Mouse (Mus musculus): ENCODE results near the gene Rbm43. TPM values are rescaled to one million over a fixed set of nuclear protein-coding genes. Genes with fewer than 3 reads are reported as not detected.

Rbm43 gene
- polyA plus RNA-seq, 1 experiment from 2014 or later: 7.2 TPM

DNA sequence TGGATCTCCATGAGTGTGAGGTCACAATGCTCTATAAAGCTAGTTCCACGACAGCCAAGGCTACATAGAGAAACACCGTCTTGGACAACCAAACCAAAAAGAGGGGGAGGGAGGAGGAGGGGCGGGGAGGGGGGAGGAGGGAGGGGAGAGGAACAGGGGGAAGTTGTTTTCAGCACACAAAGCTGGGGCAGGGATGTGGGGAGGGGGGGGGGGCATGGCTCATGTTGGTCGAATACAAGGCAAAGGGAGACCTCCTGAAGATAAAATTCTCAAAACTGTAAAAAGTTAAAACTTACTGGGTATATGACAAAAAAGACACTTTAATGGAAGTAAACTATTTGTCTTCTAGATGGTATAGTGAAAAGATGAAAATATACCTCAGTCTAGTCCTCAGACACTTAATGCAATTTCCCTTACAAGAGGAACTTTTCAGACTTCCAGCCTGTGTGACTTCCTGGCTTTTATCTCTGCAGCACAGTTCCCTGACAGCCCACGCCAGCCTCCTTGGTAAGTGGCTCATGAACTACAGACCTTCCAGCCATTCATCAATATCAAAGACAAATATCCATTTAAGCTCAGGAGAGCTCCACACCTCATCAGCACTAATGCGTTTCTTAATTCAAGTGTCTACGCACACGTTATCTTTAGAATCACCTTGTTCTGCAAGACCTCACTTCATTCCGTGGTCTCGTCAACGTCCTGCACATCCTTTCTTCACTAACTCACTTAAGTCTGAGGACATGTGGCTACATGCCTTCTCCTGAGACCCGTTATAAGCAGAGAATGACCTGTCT is 1.4 kb downstream of the Rbm43 start:
- DNase-seq (ENCODE audit: low spot score) (no peak), ATAC-seq (replicated peaks; ENCODE audit: low FRiP score) (no peak)
- H3K9ac ChIP-seq (ENCODE audit: low read length): no peak overlapping the region; the same call in 1 of the 2 replicates
- H3K27me3 ChIP-seq (ENCODE audit: control insufficient read depth, insufficient read depth, low read length): no peaks in the 10 kb centered on the region; the same call in 1 of the 2 replicates
- no peak overlapping the region for H3K27ac ChIP-seq (ENCODE audit: low read depth, low read length)
- 78% methylated on average over 12 of the region's 12 CpGs for WGBS
- H3K9me3 ChIP-seq (ENCODE audit: control insufficient read depth, low read length): no peaks in the 10 kb centered on the region
- H3K36me3 ChIP-seq (ENCODE audit: control insufficient read depth, insufficient read depth, low read length): no peaks in the 10 kb centered on the region
- no peaks in the 10 kb centered on the region for H3K4me1 ChIP-seq (replicated peaks; ENCODE audit: control insufficient read depth, insufficient read depth, low read length)
- H3K4me3 ChIP-seq (ENCODE audit: low read depth, low read length): no peak overlapping the region
- no peak overlapping the region for H3K4me2 ChIP-seq (ENCODE audit: low read depth, low read length, severe bottlenecking)

DNA sequence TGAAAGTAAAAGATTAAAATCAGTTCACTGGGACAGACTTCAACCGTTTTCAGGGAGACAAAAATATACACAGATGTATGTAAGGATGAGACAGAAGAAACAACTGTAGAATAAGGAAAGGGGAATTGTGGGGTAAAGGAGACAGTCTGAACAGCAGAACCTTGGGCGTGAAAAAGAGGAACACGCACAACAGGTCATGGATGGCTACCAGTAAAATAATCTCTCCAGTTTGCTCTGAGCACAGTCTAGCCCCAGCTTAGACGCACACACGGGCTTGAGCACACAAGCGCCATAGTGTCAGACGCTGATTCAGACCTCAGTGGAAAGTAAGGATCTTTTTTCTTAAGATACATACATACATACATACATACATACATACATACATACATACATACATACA is 3.7 kb downstream of the Rbm43 start:
- 94% methylated on average over 7 of the region's 7 CpGs for WGBS
- ATAC-seq (replicated peaks; ENCODE audit: low FRiP score): no peak
- H3K9me3 ChIP-seq (ENCODE audit: control insufficient read depth, low read length): no peaks in the 10 kb centered on the region

DNA sequence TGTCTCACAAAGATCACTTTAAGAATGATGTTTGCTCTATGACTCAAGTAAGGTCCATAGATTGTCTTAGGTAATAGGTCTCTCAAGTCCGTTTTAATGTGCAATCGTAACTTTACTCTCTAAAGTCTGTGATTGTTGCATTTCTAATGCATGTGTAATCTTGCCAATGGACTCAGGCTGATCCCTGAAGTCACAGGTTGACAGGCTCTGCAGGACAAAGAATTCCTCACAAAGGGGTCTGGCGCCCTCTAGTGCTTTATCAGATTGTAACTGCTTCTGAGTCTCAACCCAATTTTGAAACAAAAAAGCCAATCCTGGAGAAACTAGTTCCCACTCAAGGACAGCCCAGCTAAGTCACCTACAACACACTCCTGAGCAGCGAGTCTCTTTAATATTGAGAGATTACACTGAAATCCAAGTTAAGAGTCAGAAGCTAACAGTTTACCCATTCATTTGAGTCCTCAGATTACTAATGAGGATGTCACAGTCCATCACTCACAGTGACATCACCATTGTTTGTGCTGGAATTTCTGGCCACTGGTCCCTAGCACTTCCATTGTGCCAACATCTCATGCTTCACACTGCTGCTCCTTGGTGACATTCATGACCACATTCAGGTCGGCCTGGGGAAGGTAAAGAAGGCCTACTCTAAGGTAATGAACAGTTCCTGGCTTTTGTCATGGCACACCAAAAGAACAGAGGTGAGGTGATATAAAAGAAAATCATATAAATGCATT is 19.9 kb downstream of the Rbm43 start:
- H3K9me3 ChIP-seq (ENCODE audit: control insufficient read depth, low read length): no peaks in the 10 kb centered on the region; the same call in 1 of the 2 replicates
- H3K27me3 ChIP-seq (ENCODE audit: control insufficient read depth, insufficient read depth, low read length): no peaks in the 10 kb centered on the region
- no peaks in the 10 kb centered on the region for H3K4me1 ChIP-seq (replicated peaks; ENCODE audit: control insufficient read depth, insufficient read depth, low read length)
- WGBS: 16% methylated on average over 5 of the region's 5 CpGs
- H3K36me3 ChIP-seq (ENCODE audit: control insufficient read depth, insufficient read depth, low read length): no peaks in the 10 kb centered on the region
- ATAC-seq (replicated peaks; ENCODE audit: low FRiP score) (peak; percentile 73), DNase-seq (ENCODE audit: low spot score) (peak; percentile 80)
- no peak overlapping the region for H3K4me2 ChIP-seq (ENCODE audit: low read depth, low read length, severe bottlenecking)
- H3K27ac ChIP-seq (ENCODE audit: low read depth, low read length): no peak overlapping the region
- no peak overlapping the region for H3K4me3 ChIP-seq (ENCODE audit: low read depth, low read length)
- no peak overlapping the region for H3K9ac ChIP-seq (ENCODE audit: low read length)

More for the DNA sequence above, 3.7 kb downstream of the Rbm43 start:
- Histone ChIP-seq H3K4me3 (ENCODE audit: low read depth, low read length) (no peak overlapping the region), H3K36me3 (ENCODE audit: control insufficient read depth, insufficient read depth, low read length) (no peaks in the 10 kb centered on the region), H3K9ac (ENCODE audit: low read length) (no peak overlapping the region), H3K27ac (ENCODE audit: low read depth, low read length) (no peak overlapping the region), H3K27me3 (ENCODE audit: control insufficient read depth, insufficient read depth, low read length) (no peaks in the 10 kb centered on the region; the same call in 1 of the 2 replicates), H3K4me2 (ENCODE audit: low read depth, low read length, severe bottlenecking) (no peak overlapping the region), H3K4me1 (replicated peaks; ENCODE audit: control insufficient read depth, insufficient read depth, low read length) (no peaks in the 10 kb centered on the region)
- no peak for DNase-seq (ENCODE audit: low spot score)

- ATAC-seq (replicated peaks; ENCODE audit: low FRiP score): no peak
- WGBS: 62% methylated on average over 7 of the region's 7 CpGs
- no peak overlapping the region for H3K27ac ChIP-seq (ENCODE audit: low read depth, low read length)
- H3K4me1 ChIP-seq (replicated peaks; ENCODE audit: control insufficient read depth, insufficient read depth, low read length): no peaks in the 10 kb centered on the region
- H3K4me2 ChIP-seq (ENCODE audit: low read depth, low read length, severe bottlenecking): no peak overlapping the region
- no peak overlapping the region for H3K9ac ChIP-seq (ENCODE audit: low read length)
- H3K36me3 ChIP-seq (ENCODE audit: control insufficient read depth, insufficient read depth, low read length): no peaks in the 10 kb centered on the region
- H3K9me3 ChIP-seq (ENCODE audit: control insufficient read depth, low read length): no peaks in the 10 kb centered on the region
- H3K27me3 ChIP-seq (ENCODE audit: control insufficient read depth, insufficient read depth, low read length): no peaks in the 10 kb centered on the region
- DNase-seq (ENCODE audit: low spot score): no peak
- no peak overlapping the region for H3K4me3 ChIP-seq (ENCODE audit: low read depth, low read length)
Measured at GRCm38 (mm10) chr2:51914532-51914931, 20.4 kb downstream of the Rbm43 start.

- DNase-seq (ENCODE audit: low spot score) (no peak), ATAC-seq (replicated peaks; ENCODE audit: low FRiP score) (no peak)
- Histone ChIP-seq H3K9ac (ENCODE audit: low read length) (no peak overlapping the region), H3K4me2 (ENCODE audit: low read depth, low read length, severe bottlenecking) (no peak overlapping the region), H3K4me1 (replicated peaks; ENCODE audit: control insufficient read depth, insufficient read depth, low read length) (no peaks in the 10 kb centered on the region), H3K27me3 (ENCODE audit: control insufficient read depth, insufficient read depth, low read length) (no peaks in the 10 kb centered on the region), H3K36me3 (ENCODE audit: control insufficient read depth, insufficient read depth, low read length) (no peaks in the 10 kb centered on the region), H3K9me3 (ENCODE audit: control insufficient read depth, low read length) (no peaks in the 10 kb centered on the region), H3K27ac (ENCODE audit: low read depth, low read length) (no peak overlapping the region), H3K4me3 (ENCODE audit: low read depth, low read length) (no peak overlapping the region)
- WGBS: 70% methylated on average over 6 of the region's 6 CpGs
Measured at GRCm38 (mm10) chr2:51912740-51913139, 22.2 kb downstream of the Rbm43 start.

- no peak for DNase-seq (ENCODE audit: low spot score)
- Histone ChIP-seq H3K27ac (ENCODE audit: low read depth, low read length) (no peak overlapping the region), H3K4me2 (ENCODE audit: low read depth, low read length, severe bottlenecking) (no peak overlapping the region), H3K9ac (ENCODE audit: low read length) (no peak overlapping the region), H3K36me3 (ENCODE audit: control insufficient read depth, insufficient read depth, low read length) (no peaks in the 10 kb centered on the region), H3K4me3 (ENCODE audit: low read depth, low read length) (no peak overlapping the region), H3K9me3 (ENCODE audit: control insufficient read depth, low read length) (no peaks in the 10 kb centered on the region), H3K4me1 (replicated peaks; ENCODE audit: control insufficient read depth, insufficient read depth, low read length) (no peaks in the 10 kb centered on the region), H3K27me3 (ENCODE audit: control insufficient read depth, insufficient read depth, low read length) (no peaks in the 10 kb centered on the region)
- ATAC-seq (replicated peaks; ENCODE audit: low FRiP score): no peak
- WGBS: 93% methylated on average over 2 of the region's 2 CpGs
Measured at GRCm38 (mm10) chr2:51911864-51912263, 23.1 kb downstream of the Rbm43 start.

DNA sequence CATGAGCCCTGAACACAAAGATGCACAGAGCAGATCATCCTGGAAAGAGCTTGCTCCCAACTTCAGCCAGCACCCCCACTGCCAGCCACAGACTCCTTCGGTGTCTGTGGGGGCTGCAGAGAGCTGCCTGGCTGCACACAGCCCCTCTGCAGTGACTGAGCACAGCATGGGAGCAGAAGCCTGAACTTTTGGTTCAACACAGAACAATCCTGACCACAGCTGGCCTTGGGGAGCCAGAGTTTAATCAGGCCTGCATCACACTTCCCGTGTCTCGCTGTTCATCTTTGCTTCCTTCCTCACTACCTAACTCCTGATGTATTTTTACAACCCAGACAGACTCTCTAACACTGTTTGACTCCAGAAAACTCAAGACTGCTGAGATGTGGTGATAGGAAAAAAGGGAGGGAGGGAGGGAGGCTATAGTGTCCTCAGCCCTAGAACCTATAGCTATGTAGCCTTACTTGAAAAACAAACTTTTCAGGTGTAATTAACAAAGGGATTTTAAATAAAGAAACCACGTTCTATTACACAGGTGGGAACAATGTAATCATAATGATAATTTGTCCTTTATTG is 27.3 kb downstream of the Rbm43 start:
- H3K9me3 ChIP-seq (ENCODE audit: control insufficient read depth, low read length): no peaks in the 10 kb centered on the region
- WGBS: 50% methylated on average over 4 of the region's 4 CpGs
- H3K4me1 ChIP-seq (replicated peaks; ENCODE audit: control insufficient read depth, insufficient read depth, low read length): no peaks in the 10 kb centered on the region
- no peak for DNase-seq (ENCODE audit: low spot score)
- ATAC-seq (replicated peaks; ENCODE audit: low FRiP score): no peak
- H3K4me2 ChIP-seq (ENCODE audit: low read depth, low read length, severe bottlenecking): no peak overlapping the region
- no peak overlapping the region for H3K9ac ChIP-seq (ENCODE audit: low read length)
- no peaks in the 10 kb centered on the region for H3K36me3 ChIP-seq (ENCODE audit: control insufficient read depth, insufficient read depth, low read length)
- no peak overlapping the region for H3K27ac ChIP-seq (ENCODE audit: low read depth, low read length)
- no peaks in the 10 kb centered on the region for H3K27me3 ChIP-seq (ENCODE audit: control insufficient read depth, insufficient read depth, low read length)
- H3K4me3 ChIP-seq (ENCODE audit: low read depth, low read length): no peak overlapping the region

DNA sequence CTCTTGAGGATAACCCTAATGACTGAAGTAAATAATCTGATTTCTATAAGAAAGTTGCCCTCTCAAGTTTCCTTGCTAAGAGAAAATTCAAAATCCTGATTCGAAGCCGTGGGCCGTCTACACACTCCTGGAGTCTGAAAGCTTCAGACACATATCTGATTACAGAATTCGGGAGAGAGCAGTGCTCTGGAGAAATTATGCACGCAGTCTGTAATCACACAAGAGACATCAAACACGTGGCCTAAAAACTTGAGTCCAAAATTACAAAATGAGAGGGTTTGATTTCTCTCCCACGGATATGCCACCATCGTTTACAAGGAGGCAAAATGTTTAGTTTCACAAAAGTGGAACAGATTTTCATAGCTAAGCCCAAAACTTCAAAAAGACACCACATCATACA is 29.3 kb downstream of the Rbm43 start:
- no peaks in the 10 kb centered on the region for H3K4me1 ChIP-seq (replicated peaks; ENCODE audit: control insufficient read depth, insufficient read depth, low read length)
- no peak overlapping the region for H3K4me2 ChIP-seq (ENCODE audit: low read depth, low read length, severe bottlenecking)
- ATAC-seq (replicated peaks; ENCODE audit: low FRiP score) (no peak), DNase-seq (ENCODE audit: low spot score) (no peak)
- no peak overlapping the region for H3K4me3 ChIP-seq (ENCODE audit: low read depth, low read length)
- no peaks in the 10 kb centered on the region for H3K27me3 ChIP-seq (ENCODE audit: control insufficient read depth, insufficient read depth, low read length)
- no peaks in the 10 kb centered on the region for H3K36me3 ChIP-seq (ENCODE audit: control insufficient read depth, insufficient read depth, low read length)
- no peak overlapping the region for H3K27ac ChIP-seq (ENCODE audit: low read depth, low read length)
- WGBS: 88% methylated on average over 8 of the region's 8 CpGs
- H3K9ac ChIP-seq (ENCODE audit: low read length): no peak overlapping the region
- no peaks in the 10 kb centered on the region for H3K9me3 ChIP-seq (ENCODE audit: control insufficient read depth, low read length)
